Mouse (Mus musculus) kidney, postnatal 14 days (tissue): ENCODE measurements around the gene Myh14.
A peak's percentile ranks its signal among the peaks of the same experiment; 100 is the strongest.

Experiments
- DNase-seq: peaks from one replicate; pipeline ENCODE4 v3.0.0; 2022; ENCODE audit warnings: mixed read lengths

Gene Myh14

GRCm38 (mm10) chr7:44596996-44597538 lies 73.6 kb downstream of the Myh14 start:
- no peak for DNase-seq

GRCm38 (mm10) chr7:44596051-44596450 lies 74.6 kb downstream of the Myh14 start:
- DNase-seq, result no peak

GRCm38 (mm10) chr7:44595131-44595561 lies 75.5 kb downstream of the Myh14 start:
- no peak for DNase-seq

GRCm38 (mm10) chr7:44594291-44594690 lies 76.4 kb downstream of the Myh14 start:
- DNase-seq, result no peak

GRCm38 (mm10) chr7:44593775-44594174 lies 76.9 kb downstream of the Myh14 start:
- peak; percentile 89 for DNase-seq

- no peak for DNase-seq
Observed at GRCm38 (mm10) chr7:44593051-44593450, 77.6 kb downstream of the Myh14 start.

GRCm38 (mm10) chr7:44591348-44592116 lies 79.1 kb downstream of the Myh14 start:
- peak; percentile 30 for DNase-seq

GRCm38 (mm10) chr7:44590402-44591347 lies 80.0 kb downstream of the Myh14 start, which contains the start of gene Kcnc3:
TSS of gene Kcnc3 (plus strand) at chr7:44590664.
- DNase-seq, result peak; percentile 95

GRCm38 (mm10) chr7:44589946-44590345 lies 80.7 kb downstream of the Myh14 start:
- DNase-seq, result peak; percentile 37

GRCm38 (mm10) chr7:44589149-44589548 lies 81.5 kb downstream of the Myh14 start:
- DNase-seq, result peak; percentile 92

GRCm38 (mm10) chr7:44588338-44588737 lies 82.3 kb downstream of the Myh14 start:
- DNase-seq, result no peak

GRCm38 (mm10) chr7:44587676-44588075 lies 83.0 kb downstream of the Myh14 start:
- DNase-seq, result no peak

- DNase-seq, result peak; percentile 38
Observed at GRCm38 (mm10) chr7:44586930-44587329, 83.7 kb downstream of the Myh14 start.

- no peak for DNase-seq
Observed at GRCm38 (mm10) chr7:44586518-44586917, 84.1 kb downstream of the Myh14 start.

GRCm38 (mm10) chr7:44585606-44586005 lies 85.0 kb downstream of the Myh14 start:
- DNase-seq, result no peak

- no peak for DNase-seq
Observed at GRCm38 (mm10) chr7:44584921-44585320, 85.7 kb downstream of the Myh14 start.

GRCm38 (mm10) chr7:44584265-44584804 lies 86.3 kb downstream of the Myh14 start:
- DNase-seq, result no peak

GRCm38 (mm10) chr7:44583146-44583545 lies 87.5 kb downstream of the Myh14 start:
- no peak for DNase-seq

- no peak for DNase-seq
Observed at GRCm38 (mm10) chr7:44582709-44583108, 87.9 kb downstream of the Myh14 start.

GRCm38 (mm10) chr7:44581637-44582036 lies 89.0 kb downstream of the Myh14 start:
- DNase-seq, result no peak

- DNase-seq, result no peak
Observed at GRCm38 (mm10) chr7:44576333-44576844, 94.3 kb downstream of the Myh14 start.

GRCm38 (mm10) chr7:44572956-44573484 lies 97.6 kb downstream of the Myh14 start:
- DNase-seq, result no peak
